8 mouse cellular contexts compared by ENCODE assay signal in genomic region chr3:82903613-82904205, GRCm38 (mm10). TPM values are rescaled to one million over a fixed set of nuclear protein-coding genes. Genes with fewer than 3 reads are reported as not detected.
A peak's percentile ranks its signal among the peaks of the same experiment; 100 is the strongest.
DNase-seq lines count a peak whose midpoint lies in the region; ATAC-seq and TF ChIP-seq lines count a peak whose summit lies in the region.

Lrat (minus strand) TSS chr3:82903973.

- intact Hi-C loops in left cerebral cortex, postnatal 36 days (cut with DNase I) = no loop called here

- no peak within 1 kb of the TSS for H3K27ac ChIP-seq in forebrain, embryonic 13.5 days
- peak within 1 kb of the TSS; percentile 68 for H3K27ac ChIP-seq in intestine, postnatal 0 days (ENCODE audit: low read depth, low read length)
- H3K27ac ChIP-seq in liver, embryonic 16.5 days (ENCODE audit: low read length) = no peak within 1 kb of the TSS
- H3K27ac ChIP-seq in olfactory bulb, adult 2 months (ENCODE audit: insufficient read depth, low read depth, low read length) = no peak within 1 kb of the TSS

- TF ChIP-seq CTCF in intestine, postnatal 0 days (IDR thresholded peaks at IDR 0.05; ENCODE audit: low read depth) = no peak
- no peak for TF ChIP-seq CTCF in olfactory bulb, adult 2 months (IDR thresholded peaks at IDR 0.05; ENCODE audit: insufficient read depth, low read depth, low read length)

- ATAC-seq in forebrain, embryonic 13.5 days = peak; percentile 71
- ATAC-seq in intestine, postnatal 0 days = peak; percentile 94
- ATAC-seq in liver, embryonic 16.5 days (ENCODE audit: low read depth) = peak; percentile 50

- no peaks in the 10 kb centered on the region for H3K36me3 ChIP-seq in forebrain, embryonic 13.5 days (ENCODE audit: poor library complexity, severe bottlenecking)
- no peaks in the 10 kb centered on the region for H3K36me3 ChIP-seq in intestine, postnatal 0 days (ENCODE audit: control insufficient read depth, insufficient read depth)
- no peaks in the 10 kb centered on the region for H3K36me3 ChIP-seq in liver, embryonic 16.5 days (ENCODE audit: control insufficient read depth, insufficient read depth)

- DNase-seq in urinary bladder, adult 2 months (ENCODE audit: low spot score) = peak; percentile 23
- no peak for DNase-seq in urinary bladder, postnatal 25 days (ENCODE audit: low spot score)
- no peak for DNase-seq in left cerebral cortex, postnatal 36 days (ENCODE audit: low spot score in 2 of 2)
- no peak for DNase-seq in layer of hippocampus, postnatal 14 days (ENCODE audit: low spot score in 2 of 2)

- H3K27me3 ChIP-seq in forebrain, embryonic 13.5 days = peaks cover 28% of the 10 kb centered on the region
- no peaks in the 10 kb centered on the region for H3K27me3 ChIP-seq in intestine, postnatal 0 days (replicated peaks; ENCODE audit: control insufficient read depth, insufficient read depth, low read length)
- peaks cover 19% of the 10 kb centered on the region for H3K27me3 ChIP-seq in liver, embryonic 16.5 days (ENCODE audit: control insufficient read depth, insufficient read depth, low read depth, low read length)

- TF ChIP-seq POLR2A in olfactory bulb, adult 2 months (IDR thresholded peaks at IDR 0.05; ENCODE audit: insufficient read depth, low read depth, low read length) = no peak

- peak within 1 kb of the TSS; percentile 62 for H3K9ac ChIP-seq in forebrain, embryonic 13.5 days
- peak within 1 kb of the TSS; percentile 31; the same call in 1 of the 2 replicates for H3K9ac ChIP-seq in intestine, postnatal 0 days (ENCODE audit: low read depth, low read length)
- H3K9ac ChIP-seq in liver, embryonic 16.5 days (ENCODE audit: low read depth, low read length) = no peak within 1 kb of the TSS

- peaks cover 15% of the 10 kb centered on the region for H3K4me1 ChIP-seq in forebrain, embryonic 13.5 days
- H3K4me1 ChIP-seq in intestine, postnatal 0 days (replicated peaks; ENCODE audit: control insufficient read depth, insufficient read depth, low read length) = no peaks in the 10 kb centered on the region
- H3K4me1 ChIP-seq in liver, embryonic 16.5 days (ENCODE audit: control insufficient read depth, low read depth, low read length) = no peaks in the 10 kb centered on the region
- peaks cover 15% of the 10 kb centered on the region for H3K4me1 ChIP-seq in olfactory bulb, adult 2 months (ENCODE audit: control insufficient read depth, insufficient read depth, low read length)

- no peaks in the 10 kb centered on the region for H3K9me3 ChIP-seq in forebrain, embryonic 13.5 days (replicated peaks)
- H3K9me3 ChIP-seq in intestine, postnatal 0 days (ENCODE audit: control insufficient read depth) = no peaks in the 10 kb centered on the region
- no peaks in the 10 kb centered on the region for H3K9me3 ChIP-seq in liver, embryonic 16.5 days (replicated peaks; ENCODE audit: control insufficient read depth, low read length)

- peak within 1 kb of the TSS; percentile 54 for H3K4me3 ChIP-seq in forebrain, embryonic 13.5 days
- peak within 1 kb of the TSS; percentile 56 for H3K4me3 ChIP-seq in intestine, postnatal 0 days (ENCODE audit: low read depth, low read length)
- H3K4me3 ChIP-seq in liver, embryonic 16.5 days (ENCODE audit: low read depth, low read length) = peak within 1 kb of the TSS; percentile 38
- peak within 1 kb of the TSS; percentile 42 for H3K4me3 ChIP-seq in olfactory bulb, adult 2 months (ENCODE audit: insufficient read depth, low read depth, low read length)

- H3K4me2 ChIP-seq in forebrain, embryonic 13.5 days = peak within 1 kb of the TSS; percentile 99
- H3K4me2 ChIP-seq in intestine, postnatal 0 days (replicated peaks; ENCODE audit: low read depth) = peak within 1 kb of the TSS; percentile 93
- peak within 1 kb of the TSS; percentile 53 for H3K4me2 ChIP-seq in liver, embryonic 16.5 days (ENCODE audit: low read depth, low read length)

- under 1% methylated on average over 35 of the region's 35 CpGs for WGBS in forebrain, embryonic 13.5 days
- under 1% methylated on average over 35 of the region's 35 CpGs for WGBS in intestine, postnatal 0 days
- WGBS in liver, embryonic 16.5 days (ENCODE audit: insufficient replicate concordance) = 2% methylated on average over 35 of the region's 35 CpGs
- WGBS in olfactory bulb, adult 2 months = 1% methylated on average over 35 of the region's 35 CpGs

RNA-seq across cellular contexts. Expression of gene Lrat, which starts in this region (rescaled TPM):
- 1.5 and 1.7 TPM in 2 replicates for polyA plus RNA-seq in urinary bladder, adult 2 months (2012; rRNA removed)
- polyA plus RNA-seq in forebrain, embryonic 13.5 days (2015; fragmentation: Nextera tagmentation; extraction: Ambion mirVana) = 0.06 and 0.13 TPM in 2 replicates
- 29.5 and 30.4 TPM in 2 replicates for polyA plus RNA-seq in intestine, postnatal 0 days (2015; fragmentation: Nextera tagmentation; extraction: Ambion mirVana)
- 1.8 and 2.4 TPM in 2 replicates for polyA plus RNA-seq in liver, embryonic 16.5 days (2015; fragmentation: Nextera tagmentation; extraction: Ambion mirVana)
- polyA plus RNA-seq in olfactory bulb, adult 2 months (2012; ENCODE audit: insufficient read depth, insufficient read length, low replicate concordance, missing spikeins) = not detected in 2 replicates
- total RNA-seq in left cerebral cortex, postnatal 36 days (2021) = under 1 TPM in 1 of 2 experiments, not detected in 1; 0.16 TPM
- under 1 TPM; 0.10 to 0.21 TPM for total RNA-seq in layer of hippocampus, postnatal 14 days (2021)

Comparison
In these comparisons a context has a peak if more than half of its experiments do, and no peak if none do; other contexts are left out.
1. Peak in ATAC-seq, H3K4me3 ChIP-seq, H3K9ac ChIP-seq and H3K4me2 ChIP-seq in forebrain, embryonic 13.5 days; RNA of the gene not detected or under 1 TPM.